Mouse (Mus musculus): ENCODE measurements around the gene Supt3. TPM values are rescaled to one million over a fixed set of nuclear protein-coding genes. Genes with fewer than 3 reads are reported as not detected.
A peak's percentile ranks its signal among the peaks of the same experiment; 100 is the strongest.

The Supt3 gene
- polyA plus RNA-seq, 1 experiment, result 6.4 TPM

GRCm38 (mm10) chr17:44780353-44780752 lies 3.4 kb downstream of the Supt3 start:
- TF ChIP-seq POLR2A (IDR thresholded peaks at IDR 0.05; ENCODE audit: low read depth, low read length) (no peak), CTCF (conservative IDR thresholded peaks at IDR 0.05; ENCODE audit: insufficient read depth, insufficient read length, low read depth, low read length) (no peak)
- Histone ChIP-seq H3K27ac (ENCODE audit: insufficient read depth, low read depth, low read length) (no peak overlapping the region), H3K36me3 (ENCODE audit: control insufficient read depth, insufficient read depth, low read length) (no peaks in the 10 kb centered on the region), H3K4me1 (ENCODE audit: control insufficient read depth, insufficient read depth, low read length) (no peaks in the 10 kb centered on the region), H3K27me3 (replicated peaks; ENCODE audit: control insufficient read depth, insufficient read depth, low read length) (no peaks in the 10 kb centered on the region), H3K4me3 (ENCODE audit: insufficient read depth, low read depth, low read length) (no peak overlapping the region)
- WGBS, result 69% methylated on average over 4 of the region's 4 CpGs
- no peak for DNase-seq

- H3K27ac ChIP-seq (ENCODE audit: insufficient read depth, low read depth, low read length), result no peak overlapping the region
- H3K4me1 ChIP-seq (ENCODE audit: control insufficient read depth, insufficient read depth, low read length), result no peaks in the 10 kb centered on the region
- no peaks in the 10 kb centered on the region for H3K27me3 ChIP-seq (replicated peaks; ENCODE audit: control insufficient read depth, insufficient read depth, low read length)
- WGBS, result 92% methylated on average over 4 of the region's 4 CpGs
- no peak for DNase-seq
- no peaks in the 10 kb centered on the region for H3K36me3 ChIP-seq (ENCODE audit: control insufficient read depth, insufficient read depth, low read length)
- H3K4me3 ChIP-seq (ENCODE audit: insufficient read depth, low read depth, low read length), result no peak overlapping the region
- TF ChIP-seq CTCF (conservative IDR thresholded peaks at IDR 0.05; ENCODE audit: insufficient read depth, insufficient read length, low read depth, low read length), result no peak
- no peak for TF ChIP-seq POLR2A (IDR thresholded peaks at IDR 0.05; ENCODE audit: low read depth, low read length)
These were observed 5.4 kb downstream of the Supt3 start for GRCm38 (mm10) chr17:44782366-44782765.

GRCm38 (mm10) chr17:44783143-44783542 lies 6.2 kb downstream of the Supt3 start:
- no peaks in the 10 kb centered on the region for H3K27me3 ChIP-seq (replicated peaks; ENCODE audit: control insufficient read depth, insufficient read depth, low read length)
- 82% methylated on average over 2 of the region's 2 CpGs for WGBS
- no peak overlapping the region for H3K27ac ChIP-seq (ENCODE audit: insufficient read depth, low read depth, low read length)
- no peak overlapping the region for H3K4me3 ChIP-seq (ENCODE audit: insufficient read depth, low read depth, low read length)
- H3K36me3 ChIP-seq (ENCODE audit: control insufficient read depth, insufficient read depth, low read length), result no peaks in the 10 kb centered on the region
- DNase-seq, result no peak
- H3K4me1 ChIP-seq (ENCODE audit: control insufficient read depth, insufficient read depth, low read length), result no peaks in the 10 kb centered on the region
- no peak for TF ChIP-seq POLR2A (IDR thresholded peaks at IDR 0.05; ENCODE audit: low read depth, low read length)
- TF ChIP-seq CTCF (conservative IDR thresholded peaks at IDR 0.05; ENCODE audit: insufficient read depth, insufficient read length, low read depth, low read length), result no peak

GRCm38 (mm10) chr17:44788982-44789747 lies 12.2 kb downstream of the Supt3 start:
- Histone ChIP-seq H3K27me3 (replicated peaks; ENCODE audit: control insufficient read depth, insufficient read depth, low read length) (no peaks in the 10 kb centered on the region), H3K27ac (ENCODE audit: insufficient read depth, low read depth, low read length) (peak overlapping the region; percentile 55; the same call in 1 of the 2 replicates), H3K36me3 (ENCODE audit: control insufficient read depth, insufficient read depth, low read length) (no peaks in the 10 kb centered on the region), H3K4me3 (ENCODE audit: insufficient read depth, low read depth, low read length) (no peak overlapping the region), H3K4me1 (ENCODE audit: control insufficient read depth, insufficient read depth, low read length) (0 out of 2 replicates have a peak, but pooled peaks cover 2% of the 10 kb centered on the region)
- 0 out of 2 replicates have a peak, but pooled peaks have one; percentile 17 for TF ChIP-seq CTCF (conservative IDR thresholded peaks at IDR 0.05; ENCODE audit: insufficient read depth, insufficient read length, low read depth, low read length)
- TF ChIP-seq POLR2A (IDR thresholded peaks at IDR 0.05; ENCODE audit: low read depth, low read length), result no peak
- 60% methylated on average over 5 of the region's 5 CpGs for WGBS
- peak; percentile 58 for DNase-seq

- 91% methylated on average over 12 of the region's 12 CpGs for WGBS
- Histone ChIP-seq H3K36me3 (ENCODE audit: control insufficient read depth, insufficient read depth, low read length) (no peaks in the 10 kb centered on the region), H3K27me3 (replicated peaks; ENCODE audit: control insufficient read depth, insufficient read depth, low read length) (no peaks in the 10 kb centered on the region), H3K4me3 (ENCODE audit: insufficient read depth, low read depth, low read length) (no peak overlapping the region), H3K4me1 (ENCODE audit: control insufficient read depth, insufficient read depth, low read length) (0 out of 2 replicates have a peak, but pooled peaks cover 2% of the 10 kb centered on the region), H3K27ac (ENCODE audit: insufficient read depth, low read depth, low read length) (no peak overlapping the region)
- TF ChIP-seq POLR2A (IDR thresholded peaks at IDR 0.05; ENCODE audit: low read depth, low read length), result no peak
- TF ChIP-seq CTCF (conservative IDR thresholded peaks at IDR 0.05; ENCODE audit: insufficient read depth, insufficient read length, low read depth, low read length), result no peak
- no peak for DNase-seq
These were observed 15.4 kb downstream of the Supt3 start for GRCm38 (mm10) chr17:44792218-44792917.

- DNase-seq, result no peak
- 69% methylated on average over 3 of the region's 3 CpGs for WGBS
- Histone ChIP-seq H3K4me1 (ENCODE audit: control insufficient read depth, insufficient read depth, low read length) (no peaks in the 10 kb centered on the region), H3K27ac (ENCODE audit: insufficient read depth, low read depth, low read length) (no peak overlapping the region), H3K27me3 (replicated peaks; ENCODE audit: control insufficient read depth, insufficient read depth, low read length) (no peaks in the 10 kb centered on the region), H3K36me3 (ENCODE audit: control insufficient read depth, insufficient read depth, low read length) (no peaks in the 10 kb centered on the region), H3K4me3 (ENCODE audit: insufficient read depth, low read depth, low read length) (no peak overlapping the region)
- TF ChIP-seq POLR2A (IDR thresholded peaks at IDR 0.05; ENCODE audit: low read depth, low read length), result no peak
- TF ChIP-seq CTCF (conservative IDR thresholded peaks at IDR 0.05; ENCODE audit: insufficient read depth, insufficient read length, low read depth, low read length), result no peak
These were observed 20.4 kb downstream of the Supt3 start for GRCm38 (mm10) chr17:44797331-44797730.

- no peak overlapping the region for H3K4me3 ChIP-seq (ENCODE audit: insufficient read depth, low read depth, low read length)
- no peak overlapping the region for H3K27ac ChIP-seq (ENCODE audit: insufficient read depth, low read depth, low read length)
- no peaks in the 10 kb centered on the region for H3K4me1 ChIP-seq (ENCODE audit: control insufficient read depth, insufficient read depth, low read length)
- TF ChIP-seq POLR2A (IDR thresholded peaks at IDR 0.05; ENCODE audit: low read depth, low read length) (no peak), CTCF (conservative IDR thresholded peaks at IDR 0.05; ENCODE audit: insufficient read depth, insufficient read length, low read depth, low read length) (no peak)
- no peak for DNase-seq
- WGBS, result 82% methylated on average over 1 of the region's 1 CpGs
- no peaks in the 10 kb centered on the region for H3K27me3 ChIP-seq (replicated peaks; ENCODE audit: control insufficient read depth, insufficient read depth, low read length)
- no peaks in the 10 kb centered on the region for H3K36me3 ChIP-seq (ENCODE audit: control insufficient read depth, insufficient read depth, low read length)
These were observed 30.1 kb downstream of the Supt3 start for GRCm38 (mm10) chr17:44807031-44807430.

Measured in kidney, adult 2 months (tissue).